Mouse (Mus musculus) bone marrow, adult 2 months (tissue): Measurements from ENCODE around the gene Fxn. TPM values are rescaled to one million over a fixed set of nuclear protein-coding genes. Genes with fewer than 3 reads are reported as not detected.

ENCODE experiments used
- H3K27ac ChIP-seq: fragments of 200-500 bp; 2 replicates; pipeline ENCODE4 v1.5.1; 2012; ENCODE audit warnings: low read depth, mild to moderate bottlenecking, control low read depth, inconsistent platforms, low read length; ENCODE audit not compliant: control insufficient read depth, poor library complexity, insufficient read depth
- H3K4me1 ChIP-seq: fragments of 200-500 bp; 2 replicates; pipeline ENCODE4 v1.6.1; 2011; ENCODE audit warnings: low read length; ENCODE audit not compliant: control insufficient read depth, insufficient read depth
- H3K4me3 ChIP-seq: fragments of 200-500 bp; replicated peaks from 2 replicates; pipeline ENCODE3; 2011; ENCODE audit warnings: mild to moderate bottlenecking, low read depth, low read length, control low read depth; ENCODE audit not compliant: control insufficient read depth
- CTCF ChIP-seq: fragments of 200-500 bp; IDR thresholded peaks from 2 replicates; pipeline ENCODE4 v1.5.1; 2011; ENCODE audit warnings: low read length, control low read depth; ENCODE audit not compliant: control insufficient read depth, insufficient read depth
- POLR2A ChIP-seq: fragments of 200-500 bp; IDR thresholded peaks from 2 replicates; pipeline ENCODE4 v1.6.1; 2011; ENCODE audit warnings: low read depth, mild to moderate bottlenecking, control low read depth, low read length, borderline replicate concordance; ENCODE audit not compliant: control insufficient read depth
- WGBS: fragments of 180-500 bp; shearing (Covaris S2); methylation state at CpG from one replicate; pipeline ENCODE4 v1.1.7; 2018; 5-methylcytosine and 5-hydroxymethylcytosine counted together
- polyA plus RNA-seq: library from polyadenylated mRNA; stranded (reverse); fragments of >200 nt; gene quantifications from 2 replicates; pipeline ENCODE4 v1.2.4, GENCODE M21; 2011; ENCODE audit warnings: low replicate concordance; ENCODE audit not compliant: missing spikeins, insufficient read depth, insufficient read length

The Fxn gene
- polyA plus RNA-seq, 1 experiment, result 30.3 TPM

GRCm38 (mm10) chr19:24221455-24221854 is 59.0 kb downstream of the Fxn start:
- 74% methylated on average over 4 of the region's 4 CpGs for WGBS
- no peaks in the 10 kb centered on the region for H3K4me1 ChIP-seq
- no peak for TF ChIP-seq CTCF
- TF ChIP-seq POLR2A, result no peak
- H3K27ac ChIP-seq, result no peak overlapping the region
- H3K4me3 ChIP-seq, result no peak overlapping the region

- Histone ChIP-seq H3K27ac (no peak overlapping the region), H3K4me3 (no peak overlapping the region), H3K4me1 (no peaks in the 10 kb centered on the region)
- WGBS, result 29% methylated on average over 14 of the region's 14 CpGs
- TF ChIP-seq CTCF, result no peak
- TF ChIP-seq POLR2A, result no peak
Observed at GRCm38 (mm10) chr19:24220795-24221445, 59.5 kb downstream of the Fxn start.

DNA sequence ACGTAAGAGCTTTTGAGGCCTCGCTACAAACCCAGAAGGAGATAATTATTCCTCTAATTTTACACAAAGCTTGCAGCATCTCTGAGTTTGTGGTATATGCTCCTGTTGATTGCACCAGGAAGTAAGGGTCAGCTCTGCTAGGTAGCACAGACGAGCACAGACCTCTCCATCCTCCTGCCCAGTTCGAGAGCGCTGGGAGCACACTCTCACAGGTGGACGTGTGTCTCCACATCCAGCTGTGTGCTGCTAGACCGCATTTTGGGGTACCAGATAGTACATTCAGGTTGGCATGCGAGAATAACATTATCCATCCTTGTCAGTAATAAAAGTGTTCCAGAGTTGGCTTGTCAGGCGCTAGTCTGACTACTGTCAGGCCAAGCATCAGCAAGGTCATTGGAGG is 61.4 kb downstream of the Fxn start:
- H3K4me1 ChIP-seq, result no peaks in the 10 kb centered on the region
- WGBS, result 79% methylated on average over 9 of the region's 9 CpGs
- no peak overlapping the region for H3K27ac ChIP-seq
- H3K4me3 ChIP-seq, result no peak overlapping the region
- no peak for TF ChIP-seq CTCF
- TF ChIP-seq POLR2A, result no peak

DNA sequence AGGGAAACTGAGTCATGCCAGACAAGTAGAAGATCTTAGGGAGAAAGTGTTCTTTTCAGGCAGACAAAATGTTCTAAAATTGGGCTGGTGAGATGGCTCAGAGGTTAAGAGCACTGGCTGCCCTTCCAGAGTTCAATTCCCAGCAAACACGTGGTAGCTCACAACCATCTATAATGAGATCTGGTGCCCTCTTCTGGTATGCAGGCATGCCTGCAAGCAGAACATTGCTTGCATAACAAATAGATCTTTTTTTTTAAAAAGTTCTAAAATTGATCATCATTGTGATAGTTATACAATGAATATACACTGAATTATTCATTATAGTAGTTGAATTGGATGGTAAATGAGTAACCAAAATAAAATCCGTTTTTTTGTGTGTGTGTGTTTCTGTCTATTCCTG is 62.1 kb downstream of the Fxn start:
- peak; percentile 18; the same call in 1 of the 2 replicates for TF ChIP-seq CTCF
- no peak for TF ChIP-seq POLR2A
- Histone ChIP-seq H3K4me3 (no peak overlapping the region), H3K27ac (no peak overlapping the region), H3K4me1 (no peaks in the 10 kb centered on the region)
- WGBS, result 51% methylated on average over 2 of the region's 2 CpGs

DNA sequence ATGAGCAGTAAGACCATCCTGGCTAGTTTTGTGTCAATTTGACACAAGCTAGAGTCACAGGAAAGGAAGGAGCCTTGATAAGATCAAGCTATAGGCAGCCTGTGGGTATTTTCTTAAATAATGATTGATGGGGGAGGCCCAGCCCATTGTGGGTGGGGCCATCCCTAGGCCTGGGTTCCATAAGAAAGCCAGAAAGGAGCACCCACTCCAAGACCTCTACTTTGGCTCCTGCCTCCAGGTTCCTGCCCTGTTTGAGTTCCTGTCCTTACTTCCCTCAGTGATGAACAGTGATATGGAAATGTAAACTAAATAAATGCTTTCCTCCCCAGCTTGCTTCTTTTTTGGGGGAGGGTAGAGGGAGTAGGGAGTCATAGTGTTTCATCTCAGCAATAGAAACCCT is 62.6 kb downstream of the Fxn start:
- TF ChIP-seq POLR2A, result no peak
- TF ChIP-seq CTCF, result no peak
- Histone ChIP-seq H3K4me1 (no peaks in the 10 kb centered on the region), H3K4me3 (no peak overlapping the region), H3K27ac (no peak overlapping the region)

GRCm38 (mm10) chr19:24216771-24217170 is 63.6 kb downstream of the Fxn start:
- Histone ChIP-seq H3K4me3 (no peak overlapping the region), H3K27ac (no peak overlapping the region), H3K4me1 (no peaks in the 10 kb centered on the region)
- WGBS, result 90% methylated on average over 9 of the region's 9 CpGs
- TF ChIP-seq CTCF, result no peak
- TF ChIP-seq POLR2A, result no peak

DNA sequence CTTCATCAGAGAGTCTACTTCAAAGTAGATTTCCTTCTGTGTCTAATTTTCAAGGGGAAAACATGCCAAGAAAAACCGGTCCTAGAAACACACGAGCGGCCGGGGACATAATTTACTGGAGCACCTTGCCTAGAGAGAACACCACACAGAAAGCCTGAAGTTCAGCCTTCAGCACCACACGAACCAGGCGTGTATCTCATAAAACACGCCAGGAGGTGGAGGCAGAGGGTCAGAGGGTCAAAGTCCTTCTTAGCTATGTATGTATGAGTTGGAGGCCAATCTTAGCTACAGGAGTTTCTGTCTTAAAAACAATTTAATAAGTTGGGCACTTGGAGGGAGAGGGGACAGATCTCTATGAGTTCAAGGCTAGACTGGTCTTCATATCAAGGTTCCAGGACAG is 65.5 kb downstream of the Fxn start:
- no peak overlapping the region for H3K27ac ChIP-seq
- no peak overlapping the region for H3K4me3 ChIP-seq
- no peaks in the 10 kb centered on the region for H3K4me1 ChIP-seq
- 85% methylated on average over 7 of the region's 7 CpGs for WGBS
- TF ChIP-seq POLR2A (no peak), CTCF (no peak)

- Histone ChIP-seq H3K4me3 (no peak overlapping the region), H3K4me1 (no peaks in the 10 kb centered on the region), H3K27ac (no peak overlapping the region)
- WGBS, result 69% methylated on average over 7 of the region's 7 CpGs
- TF ChIP-seq CTCF (no peak), POLR2A (no peak)
Observed at GRCm38 (mm10) chr19:24213299-24213698, 67.1 kb downstream of the Fxn start.
